Comparison of ENCODE assay signal across 8 mouse cellular contexts in genomic region chr11:117836306-117836705, GRCm38 (mm10). TPM values are rescaled to one million over a fixed set of nuclear protein-coding genes. Genes with fewer than 3 reads are reported as not detected.
DNase-seq lines count a peak whose midpoint lies in the region; ATAC-seq lines count a peak whose summit lies in the region.

No protein-coding gene starts in this region.

- H3K27me3 ChIP-seq in forebrain, embryonic 13.5 days, result no peaks in the 10 kb centered on the region

- peak; percentile 30 for DNase-seq in embryo, embryonic 10 days (ENCODE audit: low spot score)
- no peak for DNase-seq in embryo, embryonic 10.5 days (ENCODE audit: low spot score)
- DNase-seq in ES-CJ7 (ENCODE audit: low read depth, low spot score), result peak; percentile 88
- DNase-seq in kidney, postnatal 10 days, result peak; percentile 56
- peak; percentile 71 for DNase-seq in lung, postnatal 10 days
- peak; percentile 69 for DNase-seq in testis, postnatal 14 days (ENCODE audit: low spot score)
- no peak for DNase-seq in thymus, postnatal 14 days

- H3K27ac ChIP-seq in forebrain, embryonic 13.5 days, result no peak overlapping the region

- no peaks in the 10 kb centered on the region for H3K9me3 ChIP-seq in forebrain, embryonic 13.5 days (replicated peaks)

- no peaks in the 10 kb centered on the region for H3K36me3 ChIP-seq in forebrain, embryonic 13.5 days (ENCODE audit: poor library complexity, severe bottlenecking)

- peak overlapping the region; percentile 16; the same call in 1 of the 2 replicates for H3K4me3 ChIP-seq in forebrain, embryonic 13.5 days

- WGBS in forebrain, embryonic 13.5 days, result 30% methylated on average over 13 of the region's 13 CpGs

- peak; percentile 44; the same call in 1 of the 2 replicates for ATAC-seq in forebrain, embryonic 13.5 days

- H3K4me2 ChIP-seq in forebrain, embryonic 13.5 days, result peak overlapping the region; percentile 48

- H3K9ac ChIP-seq in forebrain, embryonic 13.5 days, result no peak overlapping the region

- peaks cover 16% of the 10 kb centered on the region for H3K4me1 ChIP-seq in forebrain, embryonic 13.5 days

RNA-seq across cellular contexts. Expression of gene Tk1, which starts 10.4 kb away (rescaled TPM):
- 103 and 104 TPM in 2 replicates for polyA plus RNA-seq in forebrain, embryonic 13.5 days (2015; fragmentation: Nextera tagmentation; extraction: Ambion mirVana)

RNA-seq across cellular contexts. Expression of gene Afmid, which starts 10.6 kb away (rescaled TPM):
- polyA plus RNA-seq in forebrain, embryonic 13.5 days (2015; fragmentation: Nextera tagmentation; extraction: Ambion mirVana), result 7.4 and 7.5 TPM in 2 replicates

RNA-seq across cellular contexts. Expression of gene Birc5, which starts 12.7 kb away (rescaled TPM):
- polyA plus RNA-seq in forebrain, embryonic 13.5 days (2015; fragmentation: Nextera tagmentation; extraction: Ambion mirVana), result 231 and 243 TPM in 2 replicates

RNA-seq across cellular contexts. Expression of gene Tmem235, which starts 24.2 kb away (rescaled TPM):
- polyA plus RNA-seq in forebrain, embryonic 13.5 days (2015; fragmentation: Nextera tagmentation; extraction: Ambion mirVana), result not detected in 2 replicates

RNA-seq across cellular contexts. Expression of gene Gm20708, which starts 26.8 kb away (rescaled TPM):
- 0.36 and 0.49 TPM in 2 replicates for polyA plus RNA-seq in forebrain, embryonic 13.5 days (2015; fragmentation: Nextera tagmentation; extraction: Ambion mirVana)

Comparison
In these comparisons a context has a peak if more than half of its experiments do, and no peak if none do; other contexts are left out.
1. DNase-seq: peak in embryo, embryonic 10 days (single experiment), ES-CJ7 (single experiment), kidney, postnatal 10 days (single experiment), lung, postnatal 10 days (single experiment) and testis, postnatal 14 days (single experiment); none in embryo, embryonic 10.5 days (single experiment) and thymus, postnatal 14 days (single experiment).